Mouse (Mus musculus): Measurements from ENCODE around the gene Asic2. TPM values are rescaled to one million over a fixed set of nuclear protein-coding genes. Genes with fewer than 3 reads are reported as not detected.

Gene Asic2
- total RNA-seq, 2 experiments from 2014 or later, result 2.6 to 4.8 TPM

DNA sequence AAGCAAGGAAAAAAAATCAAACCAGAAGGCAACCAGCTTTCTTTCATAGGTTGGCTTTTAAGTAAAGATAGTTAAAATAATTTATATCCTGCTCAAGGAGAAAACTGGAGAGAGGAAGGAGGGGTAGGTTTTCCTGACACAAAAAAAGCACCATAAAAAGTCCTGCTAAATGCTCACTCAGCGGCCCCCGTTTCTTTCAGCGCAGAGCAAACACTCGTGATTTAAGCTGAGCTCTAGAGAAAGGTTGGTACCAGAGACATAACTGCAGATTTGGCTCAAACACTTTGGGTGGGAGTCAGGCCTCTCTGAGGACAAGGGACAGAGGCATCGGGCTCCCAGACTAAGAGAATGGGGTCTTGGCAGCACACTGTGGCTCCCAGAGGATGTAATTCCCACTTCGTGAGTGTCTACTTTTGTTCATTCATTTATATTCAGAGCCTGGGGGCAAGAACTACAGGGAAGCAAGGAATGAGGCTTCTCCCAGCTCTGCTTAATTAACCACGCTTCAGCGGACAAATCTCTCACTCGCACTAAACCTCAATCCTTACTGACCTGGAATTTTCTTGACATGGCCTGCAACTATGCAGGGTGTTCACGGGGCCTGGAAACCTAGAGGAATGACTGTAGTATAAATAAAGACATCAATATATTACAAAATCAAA lies 965.4 kb downstream of the Asic2 start:
- no peak for DNase-seq

GRCm38 (mm10) chr11:80995621-80996020 lies 972.6 kb downstream of the Asic2 start:
- DNase-seq, result no peak

- no peak for DNase-seq
Measured at GRCm38 (mm10) chr11:80983530-80983929, 984.7 kb downstream of the Asic2 start.

- DNase-seq, result no peak
Measured at GRCm38 (mm10) chr11:80976239-80976855, 991.9 kb downstream of the Asic2 start.

DNA sequence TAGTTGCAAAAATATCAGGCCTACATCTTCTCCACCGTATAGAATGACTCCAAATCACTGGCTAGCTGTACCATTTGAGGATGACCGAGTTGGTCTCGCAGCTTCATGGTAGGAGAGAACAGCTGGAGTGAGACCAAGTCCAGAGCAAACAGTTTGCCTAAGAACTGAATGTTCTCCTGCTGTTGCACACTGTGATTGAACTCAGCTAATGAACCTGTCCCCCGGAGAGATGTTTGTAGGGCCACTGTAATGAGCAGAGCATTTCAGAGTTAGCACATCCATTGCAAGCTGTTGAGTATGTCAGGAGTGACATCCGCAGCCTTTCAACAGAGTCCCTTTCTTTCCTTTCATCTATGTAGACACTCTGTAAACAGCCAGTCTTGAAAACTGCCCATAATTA lies 993.6 kb downstream of the Asic2 start:
- no peak for DNase-seq

DNA sequence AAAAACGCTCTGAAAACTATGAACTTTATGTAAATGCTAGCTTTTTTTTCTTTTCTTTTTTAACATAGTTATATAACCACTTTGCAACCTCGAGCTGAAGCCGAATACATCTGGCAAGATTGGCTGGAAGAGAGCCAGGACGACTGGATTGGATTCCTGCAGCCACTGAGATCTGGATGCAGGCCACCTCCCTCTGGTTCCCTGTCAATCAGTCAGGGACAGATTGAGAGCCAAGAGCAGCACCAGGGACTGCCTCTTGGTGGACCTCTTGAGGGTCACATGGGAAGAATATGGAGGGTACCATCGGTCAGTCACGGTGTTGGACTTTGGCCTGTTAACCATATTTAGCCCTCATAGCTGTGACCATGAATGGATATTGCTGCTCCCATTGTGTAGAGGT lies 994.3 kb downstream of the Asic2 start:
- DNase-seq, result peak; percentile 84

- DNase-seq, result no peak
Measured at GRCm38 (mm10) chr11:80973273-80973672, 995.0 kb downstream of the Asic2 start.

DNA sequence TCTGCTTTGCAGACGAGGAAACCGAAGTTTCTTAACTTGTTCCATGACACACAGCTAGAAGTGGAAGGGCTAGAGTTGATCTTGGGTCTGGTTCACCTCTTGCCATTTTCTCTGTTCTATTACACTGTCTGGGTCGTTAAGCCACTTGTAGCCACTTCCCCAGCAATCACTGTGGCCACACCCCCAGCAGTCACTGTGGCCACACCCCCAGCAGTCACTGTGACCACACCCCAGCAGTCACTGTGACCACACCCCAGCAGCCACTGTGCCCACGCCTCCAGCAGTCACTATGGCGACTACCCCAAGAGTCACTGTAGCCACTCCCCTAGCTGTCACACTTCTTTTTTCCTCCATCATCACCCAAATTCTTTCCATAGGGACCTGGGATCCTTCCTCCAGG lies 1000.7 kb downstream of the Asic2 start:
- DNase-seq, result no peak

DNA sequence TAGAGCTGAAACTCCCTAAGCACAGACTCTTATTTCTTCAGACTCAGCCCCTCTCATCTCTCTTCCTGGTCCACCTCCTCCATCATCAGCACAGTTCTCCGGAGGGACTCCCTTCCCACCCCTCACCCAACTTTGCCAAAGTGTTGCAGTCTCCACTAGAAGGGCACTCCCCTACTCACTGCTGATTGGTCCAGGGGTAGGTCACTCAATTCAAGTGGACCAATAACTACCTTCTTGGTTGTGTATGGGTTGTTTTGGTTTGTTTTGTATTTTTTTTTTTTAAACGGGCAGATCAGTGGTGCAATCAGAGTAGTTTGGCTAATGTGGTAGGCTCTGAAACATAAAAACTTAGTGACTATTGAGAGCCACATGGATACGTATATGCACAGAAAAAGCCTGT lies 1002.2 kb downstream of the Asic2 start:
- DNase-seq, result no peak

DNA sequence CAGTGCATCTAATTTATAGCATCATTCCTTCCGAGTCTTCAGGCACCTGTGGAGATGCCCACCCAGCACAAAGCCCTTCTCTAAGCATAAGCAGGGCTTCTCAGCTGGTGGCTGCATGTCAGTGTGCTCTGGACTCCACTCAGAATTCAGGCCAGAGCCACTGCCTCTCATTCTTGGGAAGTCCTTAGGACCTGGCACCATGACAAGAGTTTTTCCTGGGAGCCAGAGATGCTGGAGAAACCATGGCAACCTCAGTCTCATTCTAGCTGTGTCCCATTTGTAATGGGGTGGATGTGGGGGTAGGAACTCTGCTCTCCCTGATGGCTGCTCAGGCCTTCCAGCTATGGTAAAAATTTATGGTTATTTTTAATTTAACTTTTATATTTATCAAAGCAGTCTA lies 1006.9 kb downstream of the Asic2 start:
- DNase-seq, result no peak

- no peak for DNase-seq
Measured at GRCm38 (mm10) chr11:80958086-80958671, 1010.1 kb downstream of the Asic2 start.

DNA sequence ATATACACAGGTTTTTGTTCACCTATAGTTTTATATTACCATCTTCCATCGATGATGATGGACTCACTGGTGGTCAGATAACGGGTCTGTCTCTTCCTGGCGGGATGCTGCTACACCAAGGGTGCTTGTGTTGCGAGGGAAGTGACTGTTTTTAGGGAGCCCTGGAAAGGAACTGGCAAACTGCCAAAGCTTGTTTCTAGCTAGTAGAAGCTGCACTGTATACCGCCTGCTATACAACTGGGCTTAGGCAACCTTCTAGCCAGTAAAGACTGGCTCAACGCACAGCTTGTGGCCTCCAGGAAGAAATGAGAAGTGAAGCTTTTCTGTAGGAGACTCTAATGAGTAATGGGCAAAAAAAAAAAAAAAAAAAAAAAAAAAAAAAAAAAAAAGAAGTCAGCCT lies 1012.3 kb downstream of the Asic2 start:
- no peak for DNase-seq

DNA sequence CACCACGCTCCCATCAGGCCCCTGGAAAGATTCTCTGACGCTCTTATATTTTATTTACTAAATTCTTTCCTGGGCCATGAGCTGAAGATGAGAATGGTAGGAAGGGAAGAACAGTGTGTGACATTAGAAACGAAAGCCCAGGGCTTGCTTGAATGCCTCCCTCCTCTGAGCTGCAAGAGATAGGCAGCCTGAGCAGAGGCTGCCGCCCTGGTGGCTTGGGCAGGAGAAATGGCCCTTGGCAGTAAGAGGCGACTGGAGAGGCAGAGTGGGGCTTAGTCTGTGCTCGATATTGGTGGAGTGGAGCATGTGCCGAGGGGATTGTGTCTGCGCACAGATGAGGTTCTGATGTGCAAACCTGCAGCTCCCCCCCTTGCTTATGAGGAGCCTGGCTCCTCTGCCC lies 1014.1 kb downstream of the Asic2 start:
- no peak for DNase-seq

GRCm38 (mm10) chr11:80949068-80949738 lies 1019.1 kb downstream of the Asic2 start:
- DNase-seq, result peak; percentile 51

- peak; percentile 28 for DNase-seq
Measured at GRCm38 (mm10) chr11:80948103-80948502, 1020.2 kb downstream of the Asic2 start.

- DNase-seq, result no peak
Measured at GRCm38 (mm10) chr11:80946163-80946562, 1022.1 kb downstream of the Asic2 start.

DNA sequence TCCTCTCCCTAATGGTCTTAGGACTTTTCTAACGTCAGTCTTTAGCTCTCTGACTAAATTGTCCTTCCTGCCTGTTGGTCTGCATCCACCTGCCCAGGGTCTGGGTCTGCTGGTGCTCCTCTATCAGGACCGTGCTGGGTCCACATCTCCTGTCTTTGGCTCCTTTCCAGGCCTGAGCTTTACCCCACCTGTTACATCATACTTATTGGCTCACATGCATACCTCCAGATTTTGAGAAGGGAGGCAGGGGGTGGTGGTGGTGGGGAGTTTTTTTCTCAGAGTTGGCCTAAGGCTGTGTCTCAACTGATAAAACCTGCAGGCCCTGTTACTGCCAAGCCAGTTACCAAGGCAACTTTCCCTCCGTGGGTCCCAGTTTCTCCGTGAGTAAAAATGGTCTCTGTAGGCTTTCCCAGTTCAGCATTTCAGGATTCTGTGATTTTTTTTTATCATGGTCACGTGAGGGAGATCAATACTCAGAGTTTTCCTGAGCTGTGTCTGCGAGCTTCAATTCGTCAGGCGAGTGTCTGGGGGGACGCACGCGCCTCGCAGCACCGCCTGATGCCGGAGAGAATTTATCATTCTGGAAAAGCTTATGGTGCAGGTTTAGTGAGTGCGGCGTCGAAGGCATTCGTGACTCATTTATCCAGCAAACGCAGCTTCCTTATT lies 1044.8 kb downstream of the Asic2 start:
- DNase-seq, result no peak

DNA sequence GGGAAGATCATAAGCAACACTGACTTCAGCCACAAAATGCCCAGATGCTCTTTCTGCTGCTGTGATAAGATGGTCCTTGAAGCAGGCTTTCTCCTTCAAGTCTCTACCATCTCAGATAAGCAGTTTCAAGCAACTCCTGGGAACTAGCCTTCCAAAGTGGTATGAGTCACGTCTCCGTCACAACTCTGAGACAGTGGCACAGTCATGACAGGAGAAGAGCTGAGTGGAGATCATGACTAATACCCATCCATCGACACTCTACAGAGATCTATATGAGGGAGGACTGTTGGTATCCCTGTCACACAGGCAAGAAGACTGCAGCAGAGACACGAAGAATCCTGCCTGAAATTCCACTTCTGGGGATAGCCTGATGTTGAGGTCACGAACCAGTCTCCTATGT lies 1049.9 kb downstream of the Asic2 start:
- DNase-seq, result no peak

GRCm38 (mm10) chr11:80917688-80918087 lies 1050.6 kb downstream of the Asic2 start:
- DNase-seq, result no peak

DNA sequence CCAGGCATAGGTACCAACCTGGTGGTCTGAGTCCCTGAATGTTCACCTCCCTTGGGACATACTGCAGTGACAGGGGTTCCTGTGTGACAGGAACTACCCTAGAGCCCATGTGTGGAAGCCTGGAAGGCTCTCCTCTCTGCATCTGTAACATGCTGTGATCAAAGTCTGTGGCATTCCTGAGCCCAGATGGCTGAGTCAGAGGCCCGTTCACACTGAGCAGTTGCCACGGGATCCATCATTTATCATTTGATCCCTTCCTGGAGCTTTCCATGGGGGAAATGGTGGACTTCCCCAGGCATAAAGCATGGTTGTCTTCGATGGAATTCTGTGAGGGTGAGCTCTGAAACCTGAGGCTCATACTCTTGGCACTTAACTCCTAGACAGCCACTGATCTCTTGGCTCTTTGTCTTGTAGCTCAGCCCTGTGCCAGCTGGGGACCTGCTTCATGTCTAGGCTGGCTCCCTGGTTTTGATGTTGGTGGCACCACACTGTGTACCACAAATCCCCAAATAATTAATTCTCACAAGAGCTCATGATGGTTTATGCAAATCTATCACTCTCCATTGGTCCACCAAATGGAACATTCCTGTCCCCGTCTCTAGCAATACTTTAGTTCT lies 1054.7 kb downstream of the Asic2 start:
- no peak for DNase-seq

DNA sequence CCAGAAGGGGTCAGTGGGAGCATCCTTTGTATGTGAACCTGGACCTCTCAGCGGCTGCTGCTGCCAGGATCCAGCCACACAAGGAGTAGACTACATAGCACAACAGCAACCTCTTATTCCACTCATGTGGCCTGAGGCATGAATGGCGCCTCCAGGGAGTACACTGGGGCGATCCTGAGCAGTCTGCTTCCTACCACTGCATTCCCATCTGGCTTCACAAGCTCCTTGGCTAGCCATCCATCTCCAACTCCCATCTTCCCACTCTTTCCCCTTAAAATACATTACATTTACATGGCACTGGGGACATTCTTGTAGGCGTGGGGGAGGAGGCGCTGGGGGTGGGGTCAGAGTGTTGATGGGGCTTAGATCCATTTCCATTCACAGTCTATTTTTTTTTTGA lies 1055.5 kb downstream of the Asic2 start:
- DNase-seq, result no peak

GRCm38 (mm10) chr11:80907820-80908219 lies 1060.4 kb downstream of the Asic2 start:
- no peak for DNase-seq

All from adrenal gland, postnatal 10 days (tissue).